In genomic region chr2:167596262-167596661, GRCm38 (mm10) we compare ENCODE assay signal across 11 mouse cellular contexts. TPM values are rescaled to one million over a fixed set of nuclear protein-coding genes. Genes with fewer than 3 reads are reported as not detected.
DNase-seq lines count a peak whose midpoint lies in the region; ATAC-seq and TF ChIP-seq lines count a peak whose summit lies in the region.
"Had no signal": no experiment of that assay in that cellular context is flagged by ENCODE, and none has a peak within 500 bp of the region (broad histone marks: within the 10 kb centered on the region; RNA-seq: fewer than 3 reads in every experiment).

No protein-coding gene starts in this region.

- no peak overlapping the region for H3K4me2 ChIP-seq in heart, postnatal 0 days (ENCODE audit: low read depth, low read length)
- H3K4me2 ChIP-seq in midbrain, embryonic 15.5 days: no peak overlapping the region
- H3K4me2 ChIP-seq in embryonic facial prominence, embryonic 15.5 days (replicated peaks): peak overlapping the region; percentile 22; the same call in 1 of the 2 replicates

- TF ChIP-seq EP300 in heart, postnatal 0 days (IDR thresholded peaks at IDR 0.05; ENCODE audit: low read depth): no peak

- peaks cover 13% of the 10 kb centered on the region for H3K4me1 ChIP-seq in heart, postnatal 0 days (ENCODE audit: control insufficient read depth, insufficient read depth)
- peaks cover 47% of the 10 kb centered on the region for H3K4me1 ChIP-seq in midbrain, embryonic 10.5 days
- peaks cover 7% of the 10 kb centered on the region; the same call in 1 of the 2 replicates for H3K4me1 ChIP-seq in midbrain, embryonic 15.5 days
- peaks cover 84% of the 10 kb centered on the region for H3K4me1 ChIP-seq in embryonic facial prominence, embryonic 15.5 days
- peaks cover 3% of the 10 kb centered on the region for H3K4me1 ChIP-seq in small intestine, adult 2 months (ENCODE audit: control insufficient read depth, insufficient read depth, insufficient read length, low read length)

- intact Hi-C loops in gastrocnemius, postnatal 36 days (cut with DNase I): no loop called here
- intact Hi-C loops in left cerebral cortex, adult 2 months (cut with DNase I): no loop called here

- no peak for TF ChIP-seq CTCF in heart, postnatal 0 days (IDR thresholded peaks at IDR 0.05; ENCODE audit: low read depth)
- TF ChIP-seq CTCF in small intestine, adult 2 months (IDR thresholded peaks at IDR 0.05; ENCODE audit: extremely low read depth, insufficient read length, insufficient replicate concordance, low read depth, low read length): no peak
- no peak for TF ChIP-seq CTCF in left cerebral cortex, adult 2 months (IDR thresholded peaks at IDR 0.05)

- ATAC-seq in heart, postnatal 0 days (ENCODE audit: insufficient read depth, low read depth): no peak
- ATAC-seq in midbrain, embryonic 15.5 days (replicated peaks): no peak
- ATAC-seq in embryonic facial prominence, embryonic 15.5 days (ENCODE audit: insufficient number of reproducible peaks, low FRiP score, low TSS enrichment, low read depth): no peak

- H3K9ac ChIP-seq in heart, postnatal 0 days (replicated peaks; ENCODE audit: low read depth, low read length): 0 out of 2 replicates have a peak overlapping the region, but pooled peaks have one; percentile 28
- no peak overlapping the region for H3K9ac ChIP-seq in midbrain, embryonic 15.5 days
- no peak overlapping the region for H3K9ac ChIP-seq in embryonic facial prominence, embryonic 15.5 days
- H3K9ac ChIP-seq: neural tube, embryonic 12.5 days had no signal

- no peak overlapping the region for H3K4me3 ChIP-seq in heart, postnatal 0 days (ENCODE audit: low read depth, low read length)
- no peak overlapping the region for H3K4me3 ChIP-seq in midbrain, embryonic 10.5 days
- H3K4me3 ChIP-seq in midbrain, embryonic 15.5 days: no peak overlapping the region
- H3K4me3 ChIP-seq in embryonic facial prominence, embryonic 15.5 days (replicated peaks): no peak overlapping the region
- no peak overlapping the region for H3K4me3 ChIP-seq in small intestine, adult 2 months (ENCODE audit: low read depth, low read length)
- H3K4me3 ChIP-seq in left cerebral cortex, adult 2 months: no peak overlapping the region
- H3K4me3 ChIP-seq: neural tube, embryonic 12.5 days had no signal

- no peaks in the 10 kb centered on the region for H3K36me3 ChIP-seq in heart, postnatal 0 days (replicated peaks; ENCODE audit: control insufficient read depth, insufficient read depth, low read length)
- no peaks in the 10 kb centered on the region for H3K36me3 ChIP-seq in midbrain, embryonic 10.5 days
- no peaks in the 10 kb centered on the region for H3K36me3 ChIP-seq in midbrain, embryonic 15.5 days (replicated peaks)
- H3K36me3 ChIP-seq in embryonic facial prominence, embryonic 15.5 days: no peaks in the 10 kb centered on the region
- H3K36me3 ChIP-seq in small intestine, adult 2 months (ENCODE audit: control insufficient read depth, insufficient read depth, low read length): no peaks in the 10 kb centered on the region
- H3K36me3 ChIP-seq: G1E; neural tube, embryonic 12.5 days had no signal

- no peaks in the 10 kb centered on the region for H3K9me3 ChIP-seq in heart, postnatal 0 days (replicated peaks; ENCODE audit: control insufficient read depth, low read length)
- H3K9me3 ChIP-seq in midbrain, embryonic 10.5 days (replicated peaks): no peaks in the 10 kb centered on the region
- H3K9me3 ChIP-seq in midbrain, embryonic 15.5 days: no peaks in the 10 kb centered on the region
- H3K9me3 ChIP-seq in embryonic facial prominence, embryonic 15.5 days (replicated peaks): no peaks in the 10 kb centered on the region
- H3K9me3 ChIP-seq: G1E; neural tube, embryonic 12.5 days had no signal

- peak overlapping the region; percentile 77 for H3K27ac ChIP-seq in heart, postnatal 0 days (ENCODE audit: low read depth)
- peak overlapping the region; percentile 61 for H3K27ac ChIP-seq in midbrain, embryonic 10.5 days (replicated peaks)
- H3K27ac ChIP-seq in midbrain, embryonic 15.5 days: no peak overlapping the region
- peak overlapping the region; percentile 93 for H3K27ac ChIP-seq in embryonic facial prominence, embryonic 15.5 days (replicated peaks)
- peak overlapping the region; percentile 60 for H3K27ac ChIP-seq in small intestine, adult 2 months (ENCODE audit: insufficient read depth, low read depth, low read length)
- no peak overlapping the region for H3K27ac ChIP-seq in left cerebral cortex, adult 2 months
- H3K27ac ChIP-seq: neural tube, embryonic 12.5 days had no signal

- WGBS in heart, postnatal 0 days: 54% methylated on average over 4 of the region's 4 CpGs
- WGBS in midbrain, embryonic 10.5 days: 41% methylated on average over 4 of the region's 4 CpGs
- WGBS in midbrain, embryonic 15.5 days: 58% methylated on average over 4 of the region's 4 CpGs
- WGBS in embryonic facial prominence, embryonic 15.5 days: 9% methylated on average over 3 of the region's 4 CpGs
- WGBS in small intestine, adult 2 months: 74% methylated on average over 4 of the region's 4 CpGs

- no peak for TF ChIP-seq POLR2A in small intestine, adult 2 months (IDR thresholded peaks at IDR 0.05; ENCODE audit: low read depth, low read length)

- no peaks in the 10 kb centered on the region for H3K27me3 ChIP-seq in heart, postnatal 0 days (ENCODE audit: control insufficient read depth, insufficient read depth, low read length)
- H3K27me3 ChIP-seq in midbrain, embryonic 10.5 days (ENCODE audit: low read depth, poor library complexity, severe bottlenecking): peaks cover 45% of the 10 kb centered on the region
- H3K27me3 ChIP-seq in midbrain, embryonic 15.5 days (replicated peaks): no peaks in the 10 kb centered on the region
- H3K27me3 ChIP-seq in embryonic facial prominence, embryonic 15.5 days: no peaks in the 10 kb centered on the region
- peaks cover 11% of the 10 kb centered on the region for H3K27me3 ChIP-seq in small intestine, adult 2 months (ENCODE audit: control insufficient read depth, insufficient read depth, low read length)

- DNase-seq in heart, postnatal 0 days (ENCODE audit: low spot score): no peak
- DNase-seq in heart, adult 18-20 months: no peak
- no peak for DNase-seq in midbrain, embryonic 10.5 days (ENCODE audit: low spot score)
- no peak for DNase-seq in gastrocnemius, postnatal 36 days
- DNase-seq in left cerebral cortex, adult 2 months (ENCODE audit: extremely low spot score in 1 of 2, low spot score in 2 of 2): no peak
- DNase-seq: adrenal gland, postnatal 25 days had no signal

RNA-seq across cellular contexts. Expression of gene Ube2v1, which starts 35.6 kb away (rescaled TPM):
- 74.5 and 94.6 TPM in 2 replicates for total RNA-seq in heart, postnatal 0 days (2014; rRNA removed; ENCODE audit: low replicate concordance)
- polyA plus RNA-seq in heart, postnatal 0 days (2015; fragmentation: Nextera tagmentation; extraction: Ambion mirVana): 150 and 152 TPM in 2 replicates
- total RNA-seq in heart, adult 18-20 months (2021): 100 to 1,000 TPM; 119 to 126 TPM
- 410 and 413 TPM in 2 replicates for polyA plus RNA-seq in midbrain, embryonic 10.5 days (2016; fragmentation: Nextera tagmentation; extraction: Ambion mirVana)
- polyA plus RNA-seq in midbrain, embryonic 15.5 days (2015; fragmentation: Nextera tagmentation; extraction: Ambion mirVana): 327 TPM in 2 replicates
- 292 and 294 TPM in 2 replicates for polyA plus RNA-seq in embryonic facial prominence, embryonic 15.5 days (2015; fragmentation: Nextera tagmentation; extraction: Ambion mirVana)
- 58.0 and 89.8 TPM in 2 replicates for polyA plus RNA-seq in small intestine, adult 2 months (2012; rRNA removed)
- total RNA-seq in gastrocnemius, postnatal 36 days (2021): 100 to 1,000 TPM; 160 to 167 TPM
- total RNA-seq in left cerebral cortex, adult 2 months (2021): 100 to 1,000 TPM; 244 to 274 TPM

RNA-seq across cellular contexts. Expression of gene Snai1, which starts 58.3 kb away (rescaled TPM):
- total RNA-seq in heart, postnatal 0 days (2014; rRNA removed; ENCODE audit: low replicate concordance): 1.5 TPM in 1 of 2 replicates, not detected in the other
- 6.0 and 7.0 TPM in 2 replicates for polyA plus RNA-seq in heart, postnatal 0 days (2015; fragmentation: Nextera tagmentation; extraction: Ambion mirVana)
- 1 to 10 TPM; 1.2 to 2.1 TPM for total RNA-seq in heart, adult 18-20 months (2021)
- polyA plus RNA-seq in midbrain, embryonic 10.5 days (2016; fragmentation: Nextera tagmentation; extraction: Ambion mirVana): 30.0 and 36.1 TPM in 2 replicates
- polyA plus RNA-seq in midbrain, embryonic 15.5 days (2015; fragmentation: Nextera tagmentation; extraction: Ambion mirVana): 5.1 and 6.4 TPM in 2 replicates
- polyA plus RNA-seq in embryonic facial prominence, embryonic 15.5 days (2015; fragmentation: Nextera tagmentation; extraction: Ambion mirVana): 82.9 and 104 TPM in 2 replicates
- 12.1 and 13.2 TPM in 2 replicates for polyA plus RNA-seq in small intestine, adult 2 months (2012; rRNA removed)
- under 1 TPM; 0.61 to 0.86 TPM for total RNA-seq in gastrocnemius, postnatal 36 days (2021)
- under 1 TPM; 0.56 to 0.70 TPM for total RNA-seq in left cerebral cortex, adult 2 months (2021)
- total RNA-seq: G1E had no signal
- polyA plus RNA-seq: G1E had no signal

Comparison
In these comparisons a context has a peak if more than half of its experiments do, and no peak if none do; other contexts are left out.
1. H3K27ac ChIP-seq: peak in heart, postnatal 0 days (single experiment), midbrain, embryonic 10.5 days (single experiment), embryonic facial prominence, embryonic 15.5 days (single experiment) and small intestine, adult 2 months (single experiment); none in midbrain, embryonic 15.5 days (single experiment) and left cerebral cortex, adult 2 months (single experiment).